Mouse (Mus musculus) hindbrain, embryonic 16.5 days (tissue): ENCODE measurements around the gene Npl. TPM values are rescaled to one million over a fixed set of nuclear protein-coding genes. Genes with fewer than 3 reads are reported as not detected.

ENCODE experiments used
- polyA plus RNA-seq: library from polyadenylated mRNA; unstranded; fragments of >200 nt; fragmentation: Nextera tagmentation; extraction: Ambion mirVana; gene quantifications from 2 replicates; pipeline ENCODE4 v1.2.1, GENCODE M21; 2015

The Npl gene
- polyA plus RNA-seq, 1 experiment from 2014 or later = 17.4 TPM

Other genes with a start within 250 kb of the Npl start
- gene Lamc1, start 217.3 kb downstream of the Npl start, polyA plus RNA-seq = 15.4 and 19.1 TPM in 2 replicates
- gene Shcbp1l, start 124.9 kb downstream of the Npl start, polyA plus RNA-seq = 0.63 and 0.97 TPM in 2 replicates
- gene Dhx9, start 62.4 kb downstream of the Npl start, polyA plus RNA-seq = 17.0 and 22.2 TPM in 2 replicates
- 18.8 and 22.9 TPM in 2 replicates for gene Rgs8, start 103.0 kb upstream of the Npl start, polyA plus RNA-seq
- gene Rgs16, start 190.3 kb upstream of the Npl start, polyA plus RNA-seq = 13.3 and 14.0 TPM in 2 replicates
- gene Rnasel, start 199.4 kb upstream of the Npl start, polyA plus RNA-seq = 32.3 and 34.5 TPM in 2 replicates